Mouse (Mus musculus) spleen, embryonic (tissue): Measurements from ENCODE around the gene Clic1.

ENCODE experiments used
- CTCF ChIA-PET: fragments of 350-600 bp; sonication (Branson Sonifier 250); formaldehyde crosslinking; loops from one replicate; lab custom pipeline; 2022; lab: Charles Lee

Clic1 gene

GRCm38 (mm10) chr17:35085208-35085865, 35.6 kb downstream of the Clic1 start, which contains the start of gene Ly6g6f:
Ly6g6f (minus strand) TSS chr17:35085610.
- CTCF ChIA-PET = interaction anchor here (0.6 kb wide), 1 partner anchor 960 kb away, joined by 3 read pairs; no protein-coding TSS in a partner anchor

GRCm38 (mm10) chr17:35088151-35088550, 38.4 kb downstream of the Clic1 start:
- CTCF ChIA-PET = interaction anchor here (0.7 kb wide), 1 partner anchor 82 kb away, joined by 4 read pairs; no protein-coding TSS in a partner anchor

GRCm38 (mm10) chr17:35088825-35089644, 39.3 kb downstream of the Clic1 start, which contains the start of gene Abhd16a:
Abhd16a (plus strand) TSS chr17:35089263.
- CTCF ChIA-PET = interaction anchor here (0.6 kb wide), 1 partner anchor 141 kb away, joined by 3 read pairs; no protein-coding TSS in a partner anchor

- CTCF ChIA-PET = interaction anchor here (0.6 kb wide), 1 partner anchor 41 kb away, joined by 3 read pairs; the partner anchor contains the start of gene Clic1
Measured at GRCm38 (mm10) chr17:35090166-35090932, 40.6 kb downstream of the Clic1 start.

DNA sequence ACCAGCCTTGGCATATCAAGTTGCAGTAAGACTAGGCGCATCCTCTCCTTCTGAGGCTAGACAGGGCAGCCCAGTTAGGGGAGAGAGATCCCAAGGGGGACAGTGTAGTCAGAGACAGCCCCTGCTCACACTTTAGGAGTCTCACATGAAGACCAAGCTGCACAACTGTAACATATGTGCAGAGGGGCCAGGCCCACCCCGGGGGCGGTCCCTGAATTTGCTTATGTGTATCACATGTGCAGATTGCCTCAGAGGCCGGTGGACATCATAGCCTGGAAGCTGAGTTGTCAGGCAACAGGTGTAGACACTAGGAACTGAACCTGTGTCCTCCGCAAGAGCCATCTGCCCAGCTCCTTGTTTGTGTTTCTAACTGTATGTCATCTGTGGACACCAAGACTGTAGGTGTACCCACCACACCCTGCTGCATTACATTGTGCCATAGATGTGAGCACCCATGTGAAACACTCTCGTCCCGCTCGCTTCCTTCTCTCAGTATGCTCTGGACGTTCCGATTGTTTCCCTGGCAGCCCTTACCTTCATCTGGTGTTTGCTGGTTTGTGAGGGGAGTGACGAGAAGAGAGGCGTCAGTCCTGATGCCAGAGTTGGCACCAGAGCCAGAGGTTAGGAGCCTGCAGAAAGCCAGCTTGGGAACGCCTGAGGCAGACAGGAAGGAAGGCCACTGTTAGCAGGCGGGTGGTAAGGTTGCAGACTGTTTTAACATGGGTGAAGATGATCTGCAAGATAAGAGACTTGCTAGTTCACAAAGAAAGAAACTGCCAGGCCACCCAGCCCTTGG, 42.8 kb downstream of the Clic1 start:
- CTCF ChIA-PET = no interaction called here

DNA sequence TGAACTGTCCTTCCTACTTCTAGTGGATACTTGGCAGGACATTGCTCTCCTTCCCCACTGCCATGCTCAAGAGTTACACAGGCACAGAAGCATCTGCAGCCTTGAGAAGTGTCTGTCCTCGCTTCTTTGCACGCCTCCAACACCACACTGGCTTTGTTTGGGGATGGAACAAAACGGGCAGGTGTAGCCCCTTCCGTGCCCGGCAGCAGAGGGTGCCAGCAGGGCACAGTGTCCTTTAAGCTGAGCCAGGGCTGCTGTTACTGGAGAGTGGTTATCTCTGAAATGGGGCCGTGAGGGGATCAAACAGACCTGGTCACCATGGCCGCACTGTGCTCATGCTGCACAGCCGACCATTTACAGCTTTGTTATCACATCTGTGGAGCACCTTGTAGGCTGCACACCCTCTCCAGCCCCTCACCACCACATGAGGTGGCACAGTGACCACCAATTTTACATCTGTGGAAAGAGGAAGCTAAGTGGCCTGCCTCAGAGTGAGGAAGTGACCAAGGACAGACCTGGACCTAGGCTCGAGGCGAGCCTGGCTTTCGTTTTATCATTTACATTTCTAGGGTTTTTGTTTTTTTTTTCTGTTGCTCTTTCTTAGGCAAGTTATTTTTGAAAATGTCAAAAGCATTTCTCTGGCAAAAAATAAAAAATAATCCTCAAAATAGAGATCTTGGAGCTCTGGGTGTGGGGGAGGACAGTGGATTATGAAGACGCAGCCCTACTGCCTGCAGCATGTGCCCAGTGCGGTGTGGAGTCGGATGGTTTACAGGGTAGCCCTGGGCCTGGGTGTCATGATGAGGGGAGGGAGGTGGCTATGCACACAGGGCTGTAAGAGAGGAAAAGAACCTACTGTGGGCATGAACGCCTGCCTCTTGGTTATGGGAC, 45.0 kb downstream of the Clic1 start:
- CTCF ChIA-PET = interaction anchor here (0.6 to 0.7 kb wide), 3 partner anchors 34 to 483 kb away, joined by 4 to 11 read pairs (median 6); no protein-coding TSS in a partner anchor

- CTCF ChIA-PET = no interaction called here
Measured at GRCm38 (mm10) chr17:35096597-35096996, 46.8 kb downstream of the Clic1 start.

DNA sequence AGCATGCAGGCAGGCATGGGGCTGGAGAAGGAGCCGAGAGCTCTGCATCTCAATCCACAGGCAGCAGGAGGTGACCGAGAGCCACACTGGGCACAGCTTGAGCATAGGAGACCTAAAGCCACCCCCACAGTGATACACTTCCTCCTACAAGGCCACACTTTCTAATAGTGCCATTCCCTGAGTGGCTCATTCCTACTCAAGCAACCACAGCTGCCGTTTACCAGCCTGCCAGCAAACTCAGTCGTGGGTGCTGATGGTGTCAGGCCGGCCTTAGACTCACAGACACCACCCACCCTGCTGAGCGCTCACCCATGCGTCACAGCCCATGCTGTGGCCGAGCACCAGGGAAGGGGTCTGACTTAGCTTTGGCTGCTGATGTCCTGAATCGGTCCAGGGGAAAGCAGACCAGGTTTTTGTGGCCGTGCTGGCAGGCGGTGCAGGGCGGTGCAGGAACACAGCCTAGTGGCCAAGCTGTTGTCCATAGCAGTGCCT, 47.4 kb downstream of the Clic1 start:
- CTCF ChIA-PET = no interaction called here

DNA sequence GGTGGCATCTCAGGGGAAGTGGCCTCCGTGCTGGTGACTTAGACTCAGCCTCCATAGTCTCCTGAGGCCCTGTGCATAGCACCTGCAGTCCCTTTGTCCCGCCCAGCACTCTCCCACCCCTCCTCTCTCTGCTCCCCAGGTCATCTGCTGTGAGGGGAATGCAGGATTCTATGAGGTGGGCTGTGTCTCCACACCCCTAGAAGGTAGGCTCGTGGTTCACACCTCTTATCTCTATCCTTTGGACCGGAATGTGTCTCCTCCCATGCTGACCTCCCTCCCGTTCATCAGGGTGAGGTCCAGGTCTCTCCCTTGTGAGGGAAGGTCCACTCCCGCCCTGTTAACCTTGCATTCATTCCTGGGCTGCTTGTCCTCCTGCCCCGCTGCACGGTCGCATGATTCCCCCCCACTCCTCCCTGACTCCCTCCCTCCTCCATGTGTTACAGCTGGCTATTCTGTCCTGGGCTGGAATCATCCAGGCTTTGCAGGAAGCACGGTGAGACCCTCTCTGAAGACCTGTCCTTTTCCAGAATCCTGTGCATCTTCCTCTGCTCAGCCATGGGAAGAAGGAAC, 50.5 kb downstream of the Clic1 start:
- CTCF ChIA-PET = no interaction called here

- CTCF ChIA-PET = interaction anchor here (0.5 to 1.0 kb wide), 2 partner anchors 36 to 100 kb away, joined by 3 to 5 read pairs; no protein-coding TSS in a partner anchor
Measured at GRCm38 (mm10) chr17:35101161-35101560, 51.4 kb downstream of the Clic1 start.

GRCm38 (mm10) chr17:35102299-35102698, 52.5 kb downstream of the Clic1 start:
- CTCF ChIA-PET = no interaction called here

DNA sequence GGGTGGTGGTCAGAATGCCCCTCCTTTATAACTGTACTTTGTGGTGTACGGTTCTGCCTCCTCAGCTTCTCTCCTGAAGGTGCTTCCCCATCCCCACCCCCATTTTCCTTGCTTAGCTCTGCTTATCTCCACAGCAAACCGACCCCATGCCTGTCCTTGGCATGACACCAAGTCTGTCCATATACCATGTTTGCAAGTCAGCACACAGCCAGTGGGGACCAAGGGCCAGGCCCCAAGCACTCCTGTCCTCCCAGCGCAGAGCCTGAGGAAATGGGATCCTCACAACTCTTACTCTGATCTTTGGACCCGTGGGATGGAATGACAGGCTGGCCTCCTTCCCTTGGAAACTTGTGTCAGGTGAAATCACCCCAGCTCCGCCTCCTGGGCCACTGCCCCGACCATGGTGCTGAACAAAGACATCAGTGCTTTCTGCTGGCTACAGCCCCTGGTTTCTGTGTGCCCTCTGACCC, 53.5 kb downstream of the Clic1 start:
- CTCF ChIA-PET = no interaction called here

DNA sequence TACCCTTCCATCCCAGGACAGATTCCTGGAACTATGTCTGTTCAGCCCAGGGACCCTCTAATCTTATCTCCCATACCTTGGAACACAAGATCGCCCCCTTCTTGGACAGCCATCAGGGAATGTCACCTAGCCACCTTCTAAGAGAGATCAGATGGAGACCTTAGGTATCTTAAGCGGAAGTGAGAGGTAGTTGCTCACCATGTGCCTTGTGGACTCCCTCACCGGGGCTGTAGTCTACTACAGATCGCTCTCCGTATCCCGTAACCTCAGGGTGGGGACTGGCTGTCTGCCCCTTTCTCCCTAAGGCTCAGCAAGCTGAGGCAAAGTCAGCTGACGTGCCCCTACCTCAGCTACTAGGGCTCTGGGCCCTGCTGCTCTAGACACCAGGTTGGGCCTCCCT, 54.3 kb downstream of the Clic1 start:
- CTCF ChIA-PET = no interaction called here

- CTCF ChIA-PET = no interaction called here
Measured at GRCm38 (mm10) chr17:35104754-35105153, 55.0 kb downstream of the Clic1 start.

DNA sequence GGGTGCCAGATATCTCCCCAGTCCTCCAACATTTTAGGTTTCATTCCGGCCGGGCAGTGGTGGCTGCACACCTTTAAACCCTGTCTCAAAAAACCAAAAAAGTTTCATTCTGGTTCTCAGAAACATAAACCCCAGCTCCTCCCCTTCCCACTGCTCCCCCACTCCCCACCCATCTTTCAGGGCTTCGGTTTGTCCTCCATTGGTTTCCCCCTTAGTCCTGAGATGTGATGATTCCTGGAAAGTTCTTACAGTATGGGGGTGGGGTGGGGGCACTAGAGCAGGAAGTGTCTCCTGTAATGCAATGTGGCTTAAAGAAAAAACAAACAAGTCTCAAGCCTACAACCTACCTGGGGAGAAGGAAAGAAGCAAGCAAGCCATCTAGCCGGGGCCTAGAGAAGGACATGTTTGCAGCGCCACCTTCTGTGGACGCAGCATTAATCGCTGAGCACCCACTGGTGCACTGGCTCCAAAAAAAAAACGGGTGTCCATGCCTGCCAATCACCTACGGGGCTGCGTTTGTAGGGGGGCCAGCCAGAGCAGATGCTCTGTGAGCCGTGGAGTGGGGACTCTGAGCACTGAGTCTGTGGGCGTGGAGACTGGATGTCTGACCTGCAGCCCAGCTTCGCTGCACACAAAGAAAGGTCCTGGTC, 56.1 kb downstream of the Clic1 start:
- CTCF ChIA-PET = no interaction called here

DNA sequence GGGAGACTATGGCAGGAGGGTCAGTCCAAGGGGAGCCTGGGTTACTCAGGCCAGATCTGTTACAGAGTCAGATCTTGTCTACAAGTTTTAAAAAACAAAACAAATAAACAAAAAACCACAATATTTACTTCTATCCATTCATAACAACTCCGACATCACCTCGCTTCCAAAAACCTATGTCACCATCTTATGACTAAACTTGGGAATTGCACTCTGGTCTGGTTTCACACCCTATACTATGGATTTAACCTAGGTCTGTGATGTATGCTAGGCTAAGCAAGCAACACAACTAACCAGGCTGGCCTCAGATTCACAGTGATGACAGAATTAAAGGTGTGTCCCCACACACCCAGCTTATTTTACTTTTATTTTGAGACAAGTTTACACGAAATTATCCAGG, 56.8 kb downstream of the Clic1 start:
- CTCF ChIA-PET = interaction anchor here (0.5 to 0.6 kb wide), 2 partner anchors 35 to 57 kb away, joined by 3 read pairs; no protein-coding TSS in a partner anchor

DNA sequence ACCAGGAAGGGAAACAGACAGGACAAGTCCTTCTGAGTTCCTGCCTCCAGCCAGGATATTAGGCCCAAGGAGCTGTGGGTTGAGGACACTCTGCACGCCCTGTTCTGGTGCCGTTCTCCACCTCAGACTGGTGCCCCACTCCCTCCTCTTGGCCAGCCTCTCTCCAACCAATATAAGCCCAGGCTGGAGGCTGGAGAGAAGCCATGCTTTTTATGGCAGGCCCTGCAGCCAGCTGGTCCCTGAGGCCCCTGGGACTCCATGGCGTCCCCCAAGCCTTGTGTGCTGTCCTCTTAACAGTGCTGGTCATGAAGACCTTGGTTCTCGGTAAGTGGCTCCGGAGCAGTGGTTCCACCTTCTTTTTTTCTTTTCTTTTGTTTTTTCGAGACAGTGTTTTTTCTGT, 58.3 kb downstream of the Clic1 start, which contains the start of gene Ly6g5c:
Ly6g5c (plus strand) TSS at position 183 of the 400 bp plus-strand sequence.
- CTCF ChIA-PET = interaction anchor here (1.0 kb wide), 1 partner anchor 19 kb away, joined by 3 read pairs; no protein-coding TSS in a partner anchor
